In genomic region chr12:77130526-77130925, GRCm38 (mm10) we compare ENCODE assay signal across 13 mouse cellular contexts.
DNase-seq lines count a peak whose midpoint lies in the region; ATAC-seq and TF ChIP-seq lines count a peak whose summit lies in the region.
"Had no signal": no experiment of that assay in that cellular context is flagged by ENCODE, and none has a peak within 500 bp of the region (broad histone marks: within the 10 kb centered on the region; RNA-seq: fewer than 3 reads in every experiment).

No protein-coding gene starts in this region.

- H3K4me1 ChIP-seq in MEL (ENCODE audit: control insufficient read depth in 1 of 2, insufficient read depth in 2 of 2, low read length in 2 of 2), result peaks cover 28 to 55% of the 10 kb centered on the region in 2 experiments

- peak overlapping the region; percentile 1; the same call in 1 of the 2 replicates for H3K9ac ChIP-seq in MEL (ENCODE audit: control insufficient read depth, low read depth, low read length, poor library complexity, severe bottlenecking)
- H3K9ac ChIP-seq: liver, embryonic 13.5 days had no signal

- H3K4me3 ChIP-seq in MEL (ENCODE audit: control insufficient read depth in 1 of 2, insufficient read depth in 1 of 2, low read depth in 2 of 2, low read length in 2 of 2), result no peak overlapping the region
- H3K4me3 ChIP-seq: left cerebral cortex, adult 2 months; liver, embryonic 13.5 days had no signal

- H3K27me3 ChIP-seq in MEL (ENCODE audit: control insufficient read depth in 1 of 2, insufficient read depth in 2 of 2, low read length in 2 of 2), result no peaks in the 10 kb centered on the region
- H3K27me3 ChIP-seq: liver, embryonic 13.5 days had no signal

- TF ChIP-seq POLR2A in MEL (IDR thresholded peaks at IDR 0.05; ENCODE audit: control insufficient read depth in 1 of 2, insufficient read depth in 1 of 2, low read depth in 1 of 2, low read length in 2 of 2, poor library complexity in 1 of 2), result peak in 1 of 2 experiments; percentile 28; a peak in 1 of 4 replicates

- H3K36me3 ChIP-seq in MEL (ENCODE audit: control insufficient read depth in 1 of 2, insufficient read depth in 2 of 2, low read length in 2 of 2), result peaks cover 0 to 56% of the 10 kb centered on the region in 2 experiments; a peak in 2 of 4 replicates
- H3K36me3 ChIP-seq: liver, embryonic 13.5 days had no signal

- TF ChIP-seq CTCF in MEL (IDR thresholded peaks at IDR 0.05 in 2 of 3, conservative IDR thresholded peaks at IDR 0.05 in 1 of 3; ENCODE audit: control insufficient read depth in 1 of 3, insufficient read depth in 1 of 3, low read depth in 2 of 3, low read length in 3 of 3, poor library complexity in 1 of 3, severe bottlenecking in 1 of 3), result no peak

- no peak for TF ChIP-seq RAD21 in MEL (IDR thresholded peaks at IDR 0.05; ENCODE audit: low read depth, low read length)

- peak; percentile 42 to 69; a peak in 2 of 4 replicates for TF ChIP-seq EP300 in MEL (IDR thresholded peaks at IDR 0.05; ENCODE audit: low read depth in 1 of 2, low read length in 2 of 2)

- H3K79me2 ChIP-seq in MEL (ENCODE audit: control insufficient read depth, insufficient read depth, low read length, poor library complexity), result no peaks in the 10 kb centered on the region

- no peaks in the 10 kb centered on the region for H3K9me3 ChIP-seq in MEL (replicated peaks; ENCODE audit: insufficient read depth, low read length)
- H3K9me3 ChIP-seq: liver, embryonic 13.5 days had no signal

- DNase-seq in right cerebral cortex, postnatal 25 days, result peak; percentile 5
- DNase-seq in right cerebral cortex, postnatal 10 days (ENCODE audit: low spot score in 2 of 2), result no peak
- peak; percentile 86 for DNase-seq in MEL (ENCODE audit: low read depth, low spot score)
- peak; percentile 86 for DNase-seq in induced T-regulatory cell, adult 2 months (ENCODE audit: low read depth)
- DNase-seq in naive thymus-derived CD4-positive, alpha-beta T cell, adult 2 months (ENCODE audit: low read depth), result peak; percentile 55
- DNase-seq in cerebellum, postnatal 25 days, result no peak
- DNase-seq in spleen, adult 12 weeks (ENCODE audit: low spot score), result no peak
- DNase-seq: heart, adult 11 months; heart, postnatal 4 days; liver, embryonic 13.5 days had no signal

- H3K27ac ChIP-seq in MEL (ENCODE audit: control insufficient read depth, low read depth, low read length), result peak overlapping the region; percentile 57
- H3K27ac ChIP-seq: left cerebral cortex, adult 2 months; liver, embryonic 13.5 days had no signal

- no peak for ATAC-seq in cerebellum, adult (ENCODE audit: insufficient number of reproducible peaks, low FRiP score, low TSS enrichment)
- ATAC-seq: midbrain, embryonic 16.5 days had no signal

TF ChIP-seq in MEL, 35 proteins besides CTCF, POLR2A, EP300 and RAD21:
- TF ChIP-seq KAT2A (conservative IDR thresholded peaks at IDR 0.05; ENCODE audit: low read depth, low read length) (no peak), BHLHE40 (IDR thresholded peaks at IDR 0.05; ENCODE audit: borderline replicate concordance, low read depth, low read length) (no peak), SIN3A (IDR thresholded peaks at IDR 0.05; ENCODE audit: low read length) (peak; percentile 35; the same call in 1 of the 2 replicates), NRF1 (IDR thresholded peaks at IDR 0.05; ENCODE audit: insufficient read depth, low read depth, low read length, poor library complexity, severe bottlenecking) (no peak), NELFE (IDR thresholded peaks at IDR 0.05; ENCODE audit: low read depth, low read length) (no peak), TAL1 (IDR thresholded peaks at IDR 0.05; ENCODE audit: low read length) (no peak), ETS1 (IDR thresholded peaks at IDR 0.05; ENCODE audit: low read depth, low read length) (peak; percentile 72), ZMIZ1 (IDR thresholded peaks at IDR 0.05; ENCODE audit: low read depth, low read length) (no peak), POLR2AphosphoS5 (IDR thresholded peaks at IDR 0.05; ENCODE audit: borderline replicate concordance, low read depth, low read length) (no peak), UBTF (IDR thresholded peaks at IDR 0.05; ENCODE audit: borderline replicate concordance, insufficient read depth, low read depth, low read length) (no peak), MXI1 (IDR thresholded peaks at IDR 0.05; ENCODE audit: low read depth, low read length) (no peak), MAZ (IDR thresholded peaks at IDR 0.05; ENCODE audit: low read depth, low read length) (no peak), USF2 (IDR thresholded peaks at IDR 0.05; ENCODE audit: borderline replicate concordance in 1 of 2, insufficient read depth in 1 of 2, low read depth in 1 of 2, low read length in 2 of 2) (no peak), JUND (IDR thresholded peaks at IDR 0.05; ENCODE audit: low read depth, low read length) (no peak), TBP (IDR thresholded peaks at IDR 0.05; ENCODE audit: low read depth, low read length) (no peak), SMC3 (IDR thresholded peaks at IDR 0.05; ENCODE audit: low read depth, low read length) (no peak), MEF2A (IDR thresholded peaks at IDR 0.05; ENCODE audit: extremely low read depth, insufficient replicate concordance, low read depth, low read length, poor library complexity, severe bottlenecking) (no peak), CHD1 (IDR thresholded peaks at IDR 0.05; ENCODE audit: low read depth, low read length) (no peak), MAX (IDR thresholded peaks at IDR 0.05; ENCODE audit: low read length) (no peak), GATA1 (IDR thresholded peaks at IDR 0.05; ENCODE audit: low read depth, low read length) (no peak), ZNF384 (IDR thresholded peaks at IDR 0.05; ENCODE audit: low read depth, low read length) (peak; percentile 68; the same call in 1 of the 2 replicates), USF1 (IDR thresholded peaks at IDR 0.05; ENCODE audit: low read depth, low read length) (no peak), MAFK (IDR thresholded peaks at IDR 0.05; ENCODE audit: borderline replicate concordance, low read depth, low read length) (no peak), ZKSCAN1 (IDR thresholded peaks at IDR 0.05; ENCODE audit: low read depth, low read length) (no peak)

Comparison
In these comparisons a context has a peak if more than half of its experiments do, and no peak if none do; other contexts are left out.
1. DNase-seq: peak in right cerebral cortex, postnatal 25 days (single experiment), MEL (single experiment), induced T-regulatory cell, adult 2 months (single experiment) and naive thymus-derived CD4-positive, alpha-beta T cell, adult 2 months (single experiment); none in right cerebral cortex, postnatal 10 days (0 of 2), cerebellum, postnatal 25 days (0 of 2) and spleen, adult 12 weeks (single experiment).